Mouse (Mus musculus) layer of hippocampus, adult 2 months (tissue): ENCODE measurements around the gene Cnr2. TPM values are rescaled to one million over a fixed set of nuclear protein-coding genes. Genes with fewer than 3 reads are reported as not detected.
"Not testable (repeated sequence)": the region's sequence is repeated elsewhere in the genome, so short reads cannot be mapped to it uniquely, and the experiment has no call there.

Experiments
- DNase-seq, 2 experiments: peaks; one replicate each; pipeline ENCODE4 v3.0.0; 2022; ENCODE audit warnings: low spot score in 2 of 2
- H3K27ac ChIP-seq: fragments of 200-600 bp; 2 replicates; pipeline ENCODE4 v1.8.1; 2022
- H3K4me3 ChIP-seq: fragments of 200-600 bp; 2 replicates; pipeline ENCODE4 v1.8.1; 2022; ENCODE audit warnings: mild to moderate bottlenecking
- CTCF ChIP-seq: fragments of 200-600 bp; conservative IDR thresholded peaks from 2 replicates; pipeline ENCODE4 v1.8.1; 2022; ENCODE audit warnings: antibody characterized with exemption, mild to moderate bottlenecking, moderate library complexity
- total RNA-seq, 2 experiments: library from RNA; stranded (reverse); gene quantifications; 2 replicates each; pipeline ENCODE4 v1.2.3; 2021

The Cnr2 gene
- total RNA-seq, 2 experiments from 2014 or later = 0.12 TPM; not detected in 1

DNA sequence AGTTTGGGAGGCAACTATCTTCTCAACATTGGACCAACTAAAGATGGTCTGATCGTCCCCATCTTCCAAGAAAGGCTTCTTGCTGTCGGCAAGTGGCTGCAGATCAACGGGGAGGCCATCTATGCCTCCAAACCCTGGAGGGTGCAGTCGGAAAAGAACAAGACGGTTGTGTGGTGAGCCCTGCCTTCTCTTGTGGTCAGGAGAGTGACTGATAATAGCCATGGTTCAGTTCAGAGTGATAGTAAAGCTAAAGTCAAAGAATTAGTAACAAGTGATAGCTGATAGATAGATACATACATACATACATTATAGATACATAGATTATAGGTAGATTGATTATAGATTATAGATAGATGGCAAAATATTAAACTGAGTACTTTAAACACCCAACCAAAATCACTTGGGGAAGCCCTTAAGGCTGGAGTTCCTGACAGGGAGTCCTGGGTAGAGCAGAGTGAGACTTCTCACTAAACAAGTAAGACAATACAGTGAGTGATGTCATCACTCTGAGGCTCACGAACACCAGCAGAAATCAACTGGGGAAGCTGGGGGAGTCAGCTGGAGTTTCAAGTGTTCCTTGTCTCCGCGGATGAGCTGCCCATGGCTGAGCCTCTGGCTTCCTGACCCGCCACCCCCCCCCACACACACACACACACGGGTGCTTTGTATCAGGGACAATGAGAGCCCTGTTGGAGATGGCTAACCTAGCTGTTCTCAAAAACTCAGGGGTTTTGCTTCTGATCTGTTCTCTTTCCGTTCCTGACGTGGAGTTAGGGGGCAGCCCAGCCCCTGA, 39.7 kb downstream of the Cnr2 start:
- TF ChIP-seq CTCF = no peak
- DNase-seq = no peak
- Histone ChIP-seq H3K27ac (peak overlapping the region; percentile 62; the same call in 1 of the 2 replicates), H3K4me3 (no peak overlapping the region)

DNA sequence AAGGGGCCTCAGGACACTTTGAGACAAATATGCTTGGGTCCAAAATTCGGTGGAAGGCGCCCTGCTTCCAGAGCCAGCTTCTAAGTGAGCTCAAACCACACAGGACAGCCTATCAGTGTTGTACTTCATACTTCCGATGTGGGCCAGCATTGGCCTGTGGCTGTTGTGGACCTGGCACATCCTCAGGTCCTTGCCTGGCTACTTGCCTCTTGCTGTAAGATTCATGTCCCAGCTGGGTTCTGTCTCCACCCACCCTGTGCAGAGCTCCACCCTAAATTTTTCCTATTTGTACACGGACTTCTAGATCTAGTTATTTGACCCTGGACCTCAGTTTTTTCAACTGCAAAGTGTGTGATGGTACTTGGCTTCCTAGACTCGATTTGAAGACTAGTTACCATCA, 40.3 kb downstream of the Cnr2 start:
- DNase-seq = no peak
- TF ChIP-seq CTCF = no peak
- H3K27ac ChIP-seq = peak overlapping the region; percentile 62; the same call in 1 of the 2 replicates
- H3K4me3 ChIP-seq = no peak overlapping the region

- no peak for DNase-seq
- TF ChIP-seq CTCF = no peak
These were observed 43.7 kb downstream of the Cnr2 start for GRCm38 (mm10) chr4:135938858-135939257.

DNA sequence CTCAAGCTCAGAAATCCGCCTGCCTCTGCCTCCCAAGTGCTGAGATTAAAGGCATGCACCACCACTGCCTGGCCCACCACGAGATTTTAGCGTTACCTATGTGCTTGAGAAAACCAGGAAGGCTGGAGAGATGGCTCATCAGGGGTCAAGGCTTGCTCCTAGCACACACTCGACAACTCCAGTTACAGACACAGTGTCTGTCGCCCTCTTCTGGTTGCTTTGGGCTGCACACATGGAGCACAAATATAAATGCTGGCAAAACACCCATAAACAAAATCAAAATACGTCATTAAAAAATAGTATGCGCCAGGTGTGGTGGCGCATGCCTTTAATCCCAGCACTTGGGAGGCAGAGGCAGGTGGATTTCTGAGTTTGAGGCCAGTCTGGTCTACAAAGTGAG, 45.8 kb downstream of the Cnr2 start:
- not testable (repeated sequence) for H3K4me3 ChIP-seq, H3K27ac ChIP-seq, DNase-seq
- peak; percentile 63 for TF ChIP-seq CTCF

More at GRCm38 (mm10) chr4:135938858-135939257, 43.7 kb downstream of the Cnr2 start:
- no peak overlapping the region for H3K4me3 ChIP-seq
- no peak overlapping the region for H3K27ac ChIP-seq

- Histone ChIP-seq H3K27ac (no peak overlapping the region), H3K4me3 (no peak overlapping the region)
- DNase-seq = no peak
- no peak for TF ChIP-seq CTCF
These were observed 47.0 kb downstream of the Cnr2 start for GRCm38 (mm10) chr4:135942193-135942592.

- DNase-seq = no peak
- Histone ChIP-seq H3K4me3 (no peak overlapping the region), H3K27ac (no peak overlapping the region)
- TF ChIP-seq CTCF = no peak
These were observed 48.2 kb downstream of the Cnr2 start for GRCm38 (mm10) chr4:135943389-135943788.

DNA sequence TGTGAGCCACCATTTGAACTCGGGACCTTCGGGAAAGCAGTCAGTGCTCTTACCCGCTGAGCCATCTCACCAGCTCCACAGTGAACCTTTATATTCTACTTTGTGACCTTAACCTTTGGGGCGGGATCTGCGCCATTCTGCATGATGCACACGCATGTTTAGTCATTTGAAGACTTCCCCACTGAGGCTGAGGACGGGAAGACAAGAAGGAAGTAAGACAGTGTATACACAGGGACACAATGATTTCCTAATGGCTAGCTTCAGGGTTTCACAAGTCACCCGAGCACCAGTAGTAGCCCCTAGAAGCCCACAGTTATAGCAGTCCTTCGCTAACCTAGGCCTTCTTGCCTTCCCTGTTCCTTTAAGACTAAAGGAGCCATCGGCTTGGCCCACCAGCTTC, 50.5 kb downstream of the Cnr2 start:
- DNase-seq = no peak
- TF ChIP-seq CTCF = no peak
- Histone ChIP-seq H3K4me3 (peak overlapping the region; percentile 98; the same call in 1 of the 2 replicates), H3K27ac (peak overlapping the region; percentile 89)

- TF ChIP-seq CTCF = no peak
- Histone ChIP-seq H3K4me3 (peak within 1 kb of the TSS; percentile 98), H3K27ac (peak within 1 kb of the TSS; percentile 89)
- DNase-seq = peak; percentile 95
These were observed 51.1 kb downstream of the Cnr2 start, which contains the start of gene Hmgcl for GRCm38 (mm10) chr4:135946278-135946658. Hmgcl (plus strand) TSS chr4:135946448.

DNA sequence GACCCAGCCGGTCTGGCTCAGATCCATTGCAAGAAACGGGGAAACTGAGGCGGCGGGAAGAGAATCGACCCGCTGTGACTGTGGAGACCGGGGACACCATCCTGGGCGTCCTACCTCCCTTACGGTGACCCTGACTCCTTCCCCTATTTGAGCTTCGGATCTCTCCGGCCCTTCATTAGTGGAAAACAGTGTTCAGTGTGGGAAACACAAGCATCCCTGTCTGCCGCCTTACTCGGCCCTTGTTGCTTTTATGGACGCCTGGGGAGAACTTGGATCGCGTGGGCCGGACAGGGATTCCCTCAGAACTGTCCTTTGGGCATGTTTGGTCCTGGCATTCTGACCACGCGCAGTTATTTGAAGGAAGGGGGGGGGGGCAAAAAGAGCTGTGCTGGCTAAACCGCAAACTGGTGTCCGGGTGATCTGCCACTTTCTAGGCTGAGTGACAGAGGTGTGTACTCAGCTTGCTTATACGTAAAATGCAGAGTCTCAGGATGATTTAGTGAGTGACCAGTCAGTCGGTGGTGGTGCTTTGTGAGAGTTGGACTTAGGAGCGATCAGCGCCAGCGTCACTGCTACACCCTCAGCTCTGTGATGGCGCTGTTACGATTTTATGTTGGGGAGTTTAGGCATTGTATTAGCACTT, 51.6 kb downstream of the Cnr2 start:
- no peak for TF ChIP-seq CTCF
- peak overlapping the region; percentile 98 for H3K4me3 ChIP-seq
- no peak for DNase-seq
- H3K27ac ChIP-seq = peak overlapping the region; percentile 89

GRCm38 (mm10) chr4:135948142-135948541, 52.9 kb downstream of the Cnr2 start:
- Histone ChIP-seq H3K4me3 (no peak overlapping the region), H3K27ac (no peak overlapping the region; the same call in 1 of the 2 replicates)
- no peak for TF ChIP-seq CTCF
- DNase-seq = no peak

DNA sequence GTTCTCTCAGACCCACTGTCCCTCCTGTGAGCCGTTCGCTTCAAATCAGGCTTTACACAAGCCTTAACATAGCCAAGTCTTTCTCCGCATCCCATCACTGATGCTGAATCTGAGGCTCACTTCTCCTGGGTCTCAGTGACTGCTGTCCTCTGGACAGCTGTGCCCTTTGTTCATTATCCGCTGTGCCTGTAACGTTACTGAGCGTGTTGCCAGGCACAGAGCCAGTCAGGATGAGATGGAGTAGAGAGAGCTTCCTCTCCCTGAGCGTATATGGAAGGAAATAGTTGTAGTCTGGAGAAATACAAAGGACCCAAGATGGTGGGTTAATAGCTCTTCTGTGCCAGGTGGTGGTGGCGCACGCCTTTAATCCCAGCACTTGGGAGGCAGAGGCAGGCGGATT, 54.3 kb downstream of the Cnr2 start:
- Histone ChIP-seq H3K4me3 (no peak overlapping the region; the same call in 1 of the 2 replicates), H3K27ac (peak overlapping the region; percentile 64; the same call in 1 of the 2 replicates)
- DNase-seq = no peak
- no peak for TF ChIP-seq CTCF

GRCm38 (mm10) chr4:135949911-135950310, 54.7 kb downstream of the Cnr2 start:
- no peak for TF ChIP-seq CTCF
- DNase-seq = no peak
- no peak overlapping the region for H3K4me3 ChIP-seq
- peak overlapping the region; percentile 64 for H3K27ac ChIP-seq

GRCm38 (mm10) chr4:135950365-135950764, 55.2 kb downstream of the Cnr2 start:
- Histone ChIP-seq H3K27ac (peak overlapping the region; percentile 64), H3K4me3 (no peak overlapping the region)
- no peak for DNase-seq
- TF ChIP-seq CTCF = no peak
